Mouse (Mus musculus) midbrain, embryonic 12.5 days (tissue): ENCODE data around the gene Vwa8. TPM values are rescaled to one million over a fixed set of nuclear protein-coding genes. Genes with fewer than 3 reads are reported as not detected.

Source experiments
- ATAC-seq: fragments of 200-750 bp; cut with Nextera tagmentation; 2 replicates; pipeline ENCODE4 v1.8.0; 2017; ENCODE audit warnings: low read depth, moderate TSS enrichment, moderate library complexity; ENCODE audit not compliant: low FRiP score
- H3K27ac ChIP-seq: fragments of 300-500 bp; sonication (generic); replicated peaks from 2 replicates; pipeline ENCODE4 v1.5.1; 2016; ENCODE audit warnings: mild to moderate bottlenecking
- H3K27me3 ChIP-seq: fragments of 300-500 bp; sonication (generic); 2 replicates; pipeline ENCODE4 v1.6.1; 2016; ENCODE audit warnings: mild to moderate bottlenecking
- H3K36me3 ChIP-seq: fragments of 300-500 bp; sonication (generic); 2 replicates; pipeline ENCODE4 v1.6.1; 2016
- H3K4me1 ChIP-seq: fragments of 300-500 bp; sonication (generic); 2 replicates; pipeline ENCODE4 v1.6.1; 2016
- H3K4me2 ChIP-seq: fragments of 300-500 bp; sonication (generic); replicated peaks from 2 replicates; pipeline ENCODE4 v1.6.1; 2016; ENCODE audit warnings: mild to moderate bottlenecking, moderate library complexity
- H3K4me3 ChIP-seq: fragments of 300-500 bp; sonication (generic); 2 replicates; pipeline ENCODE4 v1.5.1; 2016; ENCODE audit warnings: mild to moderate bottlenecking
- H3K9ac ChIP-seq: fragments of 300-500 bp; sonication (generic); replicated peaks from 2 replicates; pipeline ENCODE4 v1.6.1; 2016; ENCODE audit warnings: mild to moderate bottlenecking, moderate library complexity
- H3K9me3 ChIP-seq: fragments of 300-500 bp; sonication (generic); 2 replicates; pipeline ENCODE4 v1.6.1; 2016; ENCODE audit warnings: mild to moderate bottlenecking
- WGBS: fragments of 180-500 bp; shearing (Covaris S2); methylation state at CpG from one replicate; pipeline ENCODE4 v1.1.7; 2016; 5-methylcytosine and 5-hydroxymethylcytosine counted together
- polyA plus RNA-seq: library from polyadenylated mRNA; unstranded; fragments of >200 nt; fragmentation: Nextera tagmentation; extraction: Ambion mirVana; gene quantifications from 2 replicates; pipeline ENCODE4 v1.2.1, GENCODE M21; 2016

Gene Vwa8
- polyA plus RNA-seq, 1 experiment from 2014 or later = 7.8 TPM

DNA sequence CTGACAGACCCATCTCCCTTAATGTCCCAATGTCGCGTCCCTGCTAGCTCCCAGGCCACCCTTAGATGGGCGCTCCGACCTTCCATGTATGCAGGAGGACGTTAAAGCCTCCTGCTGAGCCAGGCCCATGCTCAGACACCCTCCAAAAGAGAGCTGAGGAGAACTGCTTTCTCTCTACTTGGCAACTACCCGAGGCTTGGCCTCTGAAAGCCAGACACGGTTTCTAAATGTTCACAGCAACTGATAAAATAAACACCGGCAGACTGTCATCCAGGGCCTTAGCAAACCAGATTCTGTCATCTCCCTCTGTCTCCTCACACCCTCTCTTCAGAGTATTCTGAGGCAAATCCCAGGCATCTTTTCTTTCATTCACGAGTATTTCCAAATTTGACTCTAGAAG lies 377.2 kb downstream of the Vwa8 start:
- H3K9me3 ChIP-seq = no peaks in the 10 kb centered on the region
- no peaks in the 10 kb centered on the region for H3K36me3 ChIP-seq
- 85% methylated on average over 9 of the region's 9 CpGs for WGBS
- ATAC-seq = no peak
- no peak overlapping the region for H3K27ac ChIP-seq
- no peaks in the 10 kb centered on the region for H3K27me3 ChIP-seq
- H3K4me2 ChIP-seq = no peak overlapping the region
- H3K4me3 ChIP-seq = no peak overlapping the region
- H3K4me1 ChIP-seq = no peaks in the 10 kb centered on the region
- H3K9ac ChIP-seq = no peak overlapping the region

DNA sequence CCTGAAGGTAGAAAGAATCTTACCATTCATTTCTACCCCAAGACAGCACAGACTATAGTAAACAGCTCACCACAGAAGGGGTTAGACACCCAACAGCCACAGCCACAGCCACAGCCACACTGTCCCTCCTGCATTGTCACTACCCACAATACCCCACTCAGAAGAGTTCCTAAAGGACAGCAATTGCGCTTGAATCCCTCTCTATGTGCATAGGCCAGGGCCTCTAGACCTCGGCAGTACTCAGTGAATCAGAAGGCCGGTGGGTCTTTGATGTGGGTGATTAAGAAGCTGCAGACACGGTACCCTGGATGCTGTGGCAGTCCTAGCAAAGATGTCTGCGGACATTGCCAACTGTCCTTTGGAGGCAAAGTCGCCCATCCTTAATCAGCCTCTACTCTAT lies 377.9 kb downstream of the Vwa8 start:
- WGBS = 85% methylated on average over 6 of the region's 6 CpGs
- no peak overlapping the region for H3K27ac ChIP-seq
- no peak overlapping the region for H3K4me3 ChIP-seq
- no peak overlapping the region for H3K9ac ChIP-seq
- no peak overlapping the region for H3K4me2 ChIP-seq
- ATAC-seq = no peak
- no peaks in the 10 kb centered on the region for H3K36me3 ChIP-seq
- no peaks in the 10 kb centered on the region for H3K27me3 ChIP-seq
- H3K9me3 ChIP-seq = no peaks in the 10 kb centered on the region
- H3K4me1 ChIP-seq = no peaks in the 10 kb centered on the region

DNA sequence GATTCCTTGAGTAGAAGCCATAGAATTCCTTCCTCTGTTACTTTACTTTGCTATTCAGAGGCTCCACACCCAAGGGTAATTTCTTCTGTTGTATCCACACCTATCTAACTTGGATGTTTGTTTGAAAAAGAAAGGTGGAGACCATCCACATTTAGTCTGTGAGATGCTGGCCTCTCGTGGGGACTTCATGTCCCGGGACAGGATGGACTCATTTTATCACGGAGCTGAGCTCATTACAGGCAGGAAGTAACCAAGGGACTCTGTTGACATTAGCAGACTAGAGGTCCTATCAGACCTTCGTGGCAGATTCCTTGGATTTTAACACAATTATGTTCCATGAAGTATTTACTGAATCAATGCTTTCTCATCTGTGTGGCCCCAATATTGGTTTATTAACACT lies 379.1 kb downstream of the Vwa8 start:
- 76% methylated on average over 4 of the region's 4 CpGs for WGBS
- Histone ChIP-seq H3K36me3 (no peaks in the 10 kb centered on the region), H3K4me1 (no peaks in the 10 kb centered on the region), H3K27me3 (no peaks in the 10 kb centered on the region), H3K4me2 (no peak overlapping the region), H3K9me3 (no peaks in the 10 kb centered on the region), H3K9ac (no peak overlapping the region), H3K4me3 (no peak overlapping the region), H3K27ac (no peak overlapping the region)
- ATAC-seq = no peak

DNA sequence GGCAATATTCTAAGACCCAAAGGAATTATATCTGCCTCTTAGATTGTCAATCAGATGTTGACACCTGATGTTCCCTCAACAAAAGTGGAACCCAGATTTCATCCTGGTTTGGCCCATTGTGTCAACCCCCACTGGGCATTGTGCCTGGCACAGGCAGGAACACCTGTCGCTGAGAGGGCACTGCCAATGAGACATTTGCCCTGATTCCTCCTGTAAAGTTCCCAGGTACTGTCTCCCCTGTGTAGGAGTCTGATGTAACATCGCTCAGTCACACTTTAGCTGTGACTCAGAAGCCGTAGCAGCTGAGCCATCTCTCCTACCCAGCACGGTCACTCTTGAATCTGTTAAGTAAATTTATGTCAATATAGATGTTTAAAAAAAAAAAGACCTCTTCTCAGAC lies 382.8 kb downstream of the Vwa8 start:
- H3K4me1 ChIP-seq = no peaks in the 10 kb centered on the region
- no peak overlapping the region for H3K4me3 ChIP-seq
- ATAC-seq = no peak
- 91% methylated on average over 4 of the region's 4 CpGs for WGBS
- H3K4me2 ChIP-seq = no peak overlapping the region
- no peaks in the 10 kb centered on the region for H3K36me3 ChIP-seq
- H3K27me3 ChIP-seq = no peaks in the 10 kb centered on the region
- no peak overlapping the region for H3K9ac ChIP-seq
- no peak overlapping the region for H3K27ac ChIP-seq
- H3K9me3 ChIP-seq = no peaks in the 10 kb centered on the region

DNA sequence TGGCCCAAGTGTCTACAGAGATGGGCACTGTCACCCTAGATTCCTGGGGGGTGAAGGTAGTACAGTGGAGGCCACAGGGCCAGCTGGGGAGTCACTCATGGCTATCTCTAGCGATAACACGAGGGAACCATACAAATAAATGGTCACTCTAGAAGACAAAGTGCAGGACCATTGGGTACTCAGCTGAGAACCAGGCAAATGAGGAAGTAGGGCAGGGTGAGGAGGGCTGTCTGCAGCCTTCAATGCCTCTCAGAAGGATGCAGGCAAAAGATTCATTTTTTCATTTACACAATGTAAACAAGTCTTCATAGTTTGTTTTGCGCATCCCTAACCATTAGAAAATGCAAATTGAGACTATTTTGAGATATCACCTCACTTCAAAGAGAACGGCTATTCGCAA lies 384.8 kb downstream of the Vwa8 start:
- no peak overlapping the region for H3K4me3 ChIP-seq
- ATAC-seq = no peak

DNA sequence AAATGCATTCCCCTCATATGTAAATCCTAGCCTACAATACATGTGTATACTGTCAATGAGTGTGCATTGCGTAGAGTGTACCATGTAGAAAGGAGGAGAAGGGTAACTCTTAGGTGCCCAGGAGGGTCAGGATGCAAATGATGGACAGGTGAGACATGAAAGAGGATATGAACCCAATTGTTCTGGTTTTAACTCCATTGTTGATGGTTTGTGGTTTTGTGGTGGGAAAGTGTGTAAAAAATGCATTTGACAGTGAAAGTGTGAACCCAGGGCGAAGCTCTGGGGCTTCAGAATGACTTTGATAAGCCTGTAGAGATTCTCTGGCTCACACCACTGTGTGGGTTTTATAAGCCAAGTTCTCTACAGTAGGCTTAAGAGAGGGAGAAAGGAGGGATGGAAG lies 385.7 kb downstream of the Vwa8 start:
- Histone ChIP-seq H3K4me1 (peaks cover 3% of the 10 kb centered on the region; the same call in 1 of the 2 replicates), H3K36me3 (no peaks in the 10 kb centered on the region), H3K9me3 (no peaks in the 10 kb centered on the region), H3K4me2 (no peak overlapping the region), H3K27me3 (no peaks in the 10 kb centered on the region), H3K27ac (no peak overlapping the region), H3K9ac (no peak overlapping the region), H3K4me3 (no peak overlapping the region)
- WGBS = 95% methylated on average over 2 of the region's 2 CpGs
- no peak for ATAC-seq

More for the DNA sequence above, 384.8 kb downstream of the Vwa8 start:
- 92% methylated on average over 5 of the region's 5 CpGs for WGBS
- no peak overlapping the region for H3K27ac ChIP-seq
- H3K4me2 ChIP-seq = no peak overlapping the region
- H3K36me3 ChIP-seq = no peaks in the 10 kb centered on the region
- no peak overlapping the region for H3K9ac ChIP-seq
- no peaks in the 10 kb centered on the region for H3K27me3 ChIP-seq
- H3K4me1 ChIP-seq = peaks cover 3% of the 10 kb centered on the region; the same call in 1 of the 2 replicates
- H3K9me3 ChIP-seq = no peaks in the 10 kb centered on the region

DNA sequence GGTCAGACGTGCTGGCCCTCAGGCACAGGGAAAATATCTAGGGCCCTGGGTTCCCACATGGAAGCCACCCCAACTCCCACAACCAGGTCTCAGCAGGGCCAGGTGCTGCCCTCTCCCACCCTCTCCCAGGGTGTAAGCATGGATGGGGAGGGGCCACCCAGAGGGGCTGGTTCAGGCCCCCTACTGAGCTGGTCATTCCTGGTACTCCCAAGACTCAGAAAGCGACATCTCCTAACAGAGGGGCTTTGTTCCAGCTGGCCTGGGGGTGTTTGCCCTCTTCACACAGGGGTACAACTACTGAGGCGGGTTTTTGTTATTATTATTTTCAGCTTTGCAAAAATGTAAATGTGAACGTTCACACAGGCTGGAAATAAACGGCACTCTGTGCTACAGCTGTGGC lies 386.3 kb downstream of the Vwa8 start:
- no peaks in the 10 kb centered on the region for H3K9me3 ChIP-seq
- WGBS = 58% methylated on average over 5 of the region's 5 CpGs
- peaks cover 3% of the 10 kb centered on the region; the same call in 1 of the 2 replicates for H3K4me1 ChIP-seq
- ATAC-seq = no peak
- no peaks in the 10 kb centered on the region for H3K27me3 ChIP-seq
- H3K4me2 ChIP-seq = no peak overlapping the region
- H3K36me3 ChIP-seq = no peaks in the 10 kb centered on the region
- H3K27ac ChIP-seq = no peak overlapping the region
- no peak overlapping the region for H3K4me3 ChIP-seq
- no peak overlapping the region for H3K9ac ChIP-seq

DNA sequence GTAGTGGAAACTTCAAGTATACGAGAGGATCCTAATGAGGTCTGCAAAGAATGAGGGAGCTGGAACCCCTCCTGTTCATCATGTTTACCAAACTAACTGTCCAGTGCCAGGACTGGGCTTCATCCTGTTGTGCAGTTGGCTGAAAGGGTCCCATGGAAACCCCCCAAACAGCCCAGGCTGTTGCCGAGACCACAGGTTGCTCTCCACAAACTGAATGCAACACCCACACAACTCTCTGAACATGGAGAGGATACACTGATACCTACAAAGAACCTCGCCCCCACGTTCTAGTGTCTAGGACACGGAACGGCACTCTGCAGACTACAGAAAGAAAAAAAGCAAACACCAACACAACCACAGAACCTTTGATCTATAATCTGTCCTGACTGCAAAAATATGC lies 387.4 kb downstream of the Vwa8 start:
- 83% methylated on average over 6 of the region's 6 CpGs for WGBS
- no peaks in the 10 kb centered on the region for H3K9me3 ChIP-seq
- H3K27me3 ChIP-seq = no peaks in the 10 kb centered on the region
- no peak overlapping the region for H3K4me3 ChIP-seq
- H3K9ac ChIP-seq = no peak overlapping the region
- no peak overlapping the region for H3K4me2 ChIP-seq
- H3K36me3 ChIP-seq = no peaks in the 10 kb centered on the region
- no peak for ATAC-seq
- H3K4me1 ChIP-seq = peaks cover 3% of the 10 kb centered on the region; the same call in 1 of the 2 replicates
- no peak overlapping the region for H3K27ac ChIP-seq

DNA sequence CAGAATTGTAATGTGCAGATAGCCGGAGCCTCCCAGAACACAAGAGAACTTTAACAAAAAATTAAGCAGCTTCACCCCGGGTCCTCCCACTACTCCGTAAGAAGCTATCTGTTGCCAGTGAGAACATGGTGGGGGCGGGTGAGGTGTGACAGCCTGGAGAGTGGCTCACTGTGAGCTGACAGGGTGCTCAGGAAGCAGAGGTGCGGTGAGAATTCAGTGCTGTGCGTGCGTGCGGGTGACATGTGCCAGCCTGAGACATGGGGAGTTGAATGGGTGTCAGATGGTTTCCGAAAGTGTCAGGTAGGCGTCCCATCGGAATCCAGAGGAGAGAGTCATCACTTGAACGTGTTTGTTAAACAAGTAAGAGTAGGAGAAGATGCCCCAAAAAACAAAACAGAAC lies 390.6 kb downstream of the Vwa8 start:
- no peak for ATAC-seq
- Histone ChIP-seq H3K4me1 (peaks cover 3% of the 10 kb centered on the region; the same call in 1 of the 2 replicates), H3K36me3 (no peaks in the 10 kb centered on the region), H3K4me3 (no peak overlapping the region), H3K27ac (no peak overlapping the region), H3K4me2 (no peak overlapping the region), H3K9me3 (no peaks in the 10 kb centered on the region), H3K9ac (no peak overlapping the region), H3K27me3 (no peaks in the 10 kb centered on the region)
- WGBS = 92% methylated on average over 12 of the region's 12 CpGs

DNA sequence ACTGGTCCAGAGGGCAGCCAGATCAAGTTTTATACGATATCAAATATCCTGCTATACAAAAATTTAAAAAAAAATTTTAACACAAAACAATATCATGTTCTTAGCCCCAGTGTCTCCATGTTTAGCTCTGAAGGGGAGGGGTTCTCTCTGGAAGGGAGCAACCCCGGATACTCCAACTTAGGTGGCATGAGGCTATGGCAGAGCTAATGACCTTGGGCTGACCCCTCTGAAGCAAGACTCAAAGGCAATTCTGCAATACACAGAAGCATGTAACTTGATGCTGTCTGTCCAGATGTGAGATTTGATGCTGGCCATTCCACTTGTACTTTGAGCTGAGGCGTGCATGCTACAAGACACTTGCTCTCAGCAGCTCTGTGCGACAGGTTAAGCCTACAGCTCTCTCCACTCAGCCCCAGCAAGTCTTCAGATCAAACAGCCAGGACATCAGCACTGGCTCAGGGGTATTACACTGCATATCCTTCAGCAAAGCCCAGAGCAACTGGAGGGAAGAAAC lies 392.3 kb downstream of the Vwa8 start:
- no peak overlapping the region for H3K4me2 ChIP-seq
- H3K9ac ChIP-seq = no peak overlapping the region
- no peaks in the 10 kb centered on the region for H3K27me3 ChIP-seq
- peaks cover 6% of the 10 kb centered on the region; the same call in 1 of the 2 replicates for H3K4me1 ChIP-seq
- H3K36me3 ChIP-seq = no peaks in the 10 kb centered on the region
- no peaks in the 10 kb centered on the region for H3K9me3 ChIP-seq
- ATAC-seq = no peak
- no peak overlapping the region for H3K4me3 ChIP-seq
- H3K27ac ChIP-seq = no peak overlapping the region
- 83% methylated on average over 4 of the region's 4 CpGs for WGBS

DNA sequence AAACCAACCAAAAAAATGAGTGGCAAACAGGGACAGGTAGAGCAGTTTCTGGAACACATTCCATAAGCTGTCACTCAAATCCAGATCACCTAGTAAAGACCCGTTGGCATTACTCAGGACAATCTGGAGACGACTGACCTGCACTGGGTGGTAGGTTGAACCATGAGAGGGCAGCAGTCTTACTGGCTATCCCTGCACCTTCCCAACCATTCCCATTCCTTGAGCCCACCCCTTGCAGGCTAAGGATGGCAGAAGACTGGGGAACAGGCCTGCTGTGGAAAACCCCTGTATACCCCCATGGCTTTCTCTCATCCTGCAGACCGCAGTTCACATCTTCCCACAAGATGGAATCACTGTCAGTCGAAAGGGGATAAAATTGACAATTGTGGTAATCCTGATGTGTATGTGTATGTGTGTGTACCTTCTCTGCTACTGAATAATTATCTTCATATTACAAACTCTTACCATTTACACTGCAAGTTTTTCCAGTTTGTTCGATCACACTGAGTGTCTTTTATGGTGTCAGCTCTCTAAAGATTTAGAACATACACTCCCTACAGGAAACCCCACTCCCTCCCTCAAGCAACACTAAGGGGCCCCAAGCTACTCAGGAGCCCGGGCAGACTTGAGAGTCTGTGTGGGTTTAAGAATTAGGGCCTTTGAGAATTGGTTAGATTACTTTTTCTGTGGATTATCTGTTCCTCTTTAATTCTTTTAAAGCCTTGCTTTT lies 393.0 kb downstream of the Vwa8 start:
- Histone ChIP-seq H3K9me3 (no peaks in the 10 kb centered on the region), H3K27ac (no peak overlapping the region), H3K4me3 (no peak overlapping the region), H3K9ac (no peak overlapping the region), H3K4me2 (no peak overlapping the region), H3K4me1 (peaks cover 6% of the 10 kb centered on the region; the same call in 1 of the 2 replicates), H3K36me3 (no peaks in the 10 kb centered on the region), H3K27me3 (no peaks in the 10 kb centered on the region)
- WGBS = 77% methylated on average over 6 of the region's 6 CpGs
- no peak for ATAC-seq

DNA sequence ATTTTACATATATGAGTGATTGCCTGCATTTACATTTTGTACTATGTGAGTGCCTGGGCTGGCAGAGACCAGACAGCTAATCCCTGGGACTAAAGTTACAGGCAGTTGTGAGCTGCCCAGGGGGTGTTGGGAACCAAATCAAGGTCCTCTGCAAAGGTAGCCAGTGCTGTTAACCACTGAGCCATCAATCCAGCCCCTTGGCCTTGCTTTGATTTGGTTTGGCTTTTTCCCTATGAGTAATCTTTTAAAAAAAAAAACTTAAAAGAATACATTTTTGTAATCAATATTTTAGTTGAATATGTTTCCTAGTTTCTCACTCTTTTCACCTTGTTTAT lies 393.5 kb downstream of the Vwa8 start:
- Histone ChIP-seq H3K4me1 (0 out of 2 replicates have a peak, but pooled peaks cover 6% of the 10 kb centered on the region), H3K27ac (no peak overlapping the region), H3K27me3 (no peaks in the 10 kb centered on the region), H3K36me3 (no peaks in the 10 kb centered on the region), H3K4me3 (no peak overlapping the region), H3K9ac (no peak overlapping the region), H3K4me2 (no peak overlapping the region), H3K9me3 (no peaks in the 10 kb centered on the region)
- no peak for ATAC-seq
